Mouse (Mus musculus): ENCODE measurements around the gene Prss2.

DNA sequence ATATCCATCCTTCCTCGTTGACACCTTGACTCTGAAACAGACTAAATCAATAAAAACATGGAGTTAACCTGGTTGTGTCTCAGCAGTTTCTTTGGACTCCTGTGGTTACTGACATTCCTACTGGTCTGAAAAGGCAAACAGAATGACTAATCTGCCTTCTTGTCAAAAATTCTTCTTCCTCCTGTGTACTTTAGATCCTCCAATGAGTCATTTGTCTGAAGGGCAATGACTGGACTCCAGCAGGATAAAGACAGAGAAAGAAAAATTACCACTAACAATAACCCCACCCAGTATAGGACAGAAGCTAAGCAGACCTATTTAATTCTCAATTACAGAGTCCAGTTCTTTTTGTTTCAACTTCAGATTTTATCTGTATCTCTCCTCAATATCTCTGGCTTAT lies 26.7 kb downstream of the Prss2 start:
- no peak for TF ChIP-seq TAL1 (conservative IDR thresholded peaks at IDR 0.05; ENCODE audit: low read depth, low read length)
- TF ChIP-seq GATA1 (IDR thresholded peaks at IDR 0.05; ENCODE audit: borderline replicate concordance, low read length): no peak
- no peak for TF ChIP-seq CTCF (IDR thresholded peaks at IDR 0.05; ENCODE audit: low read depth, low read length)
- TF ChIP-seq POLR2AphosphoS5 (IDR thresholded peaks at IDR 0.05; ENCODE audit: insufficient replicate concordance, low read depth, low read length): no peak

All from G1E (cell line).